Mouse (Mus musculus): ENCODE measurements around the gene 1700080E11Rik.

- TF ChIP-seq FLI1 (IDR thresholded peaks at IDR 0.05; ENCODE audit: low read length) (no peak), GATA1 (IDR thresholded peaks at IDR 0.05; ENCODE audit: borderline replicate concordance, low read length) (no peak)
Measured at GRCm38 (mm10) chr9:105130331-105130730, 14.6 kb downstream of the 1700080E11Rik start.

Measured in megakaryocyte, embryonic 14.5 days (primary cell).